Mouse (Mus musculus) MEL (cell line): ENCODE measurements around the gene Fibin. TPM values are rescaled to one million over a fixed set of nuclear protein-coding genes. Genes with fewer than 3 reads are reported as not detected.

Experiments used
- DNase-seq: peaks from one replicate; pipeline ENCODE4 v3.0.0; 2011; ENCODE audit warnings: low read depth, low spot score
- H3K27ac ChIP-seq: 2 replicates; pipeline ENCODE4 v1.5.1; 2012; ENCODE audit warnings: low read depth, mild to moderate bottlenecking, control low read depth, low read length, moderate library complexity; ENCODE audit not compliant: control insufficient read depth
- H3K27me3 ChIP-seq, 2 experiments: fragments of 150-350 bp in 1 of 2; sonication (generic) in 1 of 2; 2 replicates each; pipeline ENCODE4 v1.6.1; 2012; ENCODE audit warnings: low read length in 2 of 2, mild to moderate bottlenecking in 2 of 2, improper control_type of control experiment in 1 of 2, moderate library complexity in 1 of 2; ENCODE audit not compliant: insufficient read depth in 2 of 2, control insufficient read depth in 1 of 2
- H3K36me3 ChIP-seq, 2 experiments: 2 replicates each; pipeline ENCODE4 v1.6.1; 2012 to 2014; ENCODE audit warnings: low read length in 2 of 2, improper control_type of control experiment in 1 of 2, inconsistent platforms in 1 of 2, mild to moderate bottlenecking in 1 of 2; ENCODE audit not compliant: insufficient read depth in 2 of 2, control insufficient read depth in 1 of 2
- H3K4me1 ChIP-seq, 2 experiments: fragments of 150-350 bp in 1 of 2; sonication (generic) in 1 of 2; 2 replicates each; pipeline ENCODE4 v1.6.1; 2012; ENCODE audit warnings: low read length in 2 of 2, improper control_type of control experiment in 1 of 2, mild to moderate bottlenecking in 1 of 2; ENCODE audit not compliant: insufficient read depth in 2 of 2, control insufficient read depth in 1 of 2
- H3K4me3 ChIP-seq, 2 experiments: fragments of 150-350 bp in 1 of 2; sonication (generic) in 1 of 2; 2 replicates each; pipeline ENCODE4 v1.5.1; 2012; ENCODE audit warnings: low read depth in 2 of 2, low read length in 2 of 2, mild to moderate bottlenecking in 2 of 2, moderate library complexity in 2 of 2, control low read depth in 1 of 2, improper control_type of control experiment in 1 of 2; ENCODE audit not compliant: control insufficient read depth in 1 of 2, insufficient read depth in 1 of 2
- H3K79me2 ChIP-seq: 2 replicates; pipeline ENCODE4 v1.6.1; 2012; ENCODE audit warnings: mild to moderate bottlenecking, low read length, moderate library complexity; ENCODE audit not compliant: control insufficient read depth, poor library complexity, insufficient read depth
- H3K9ac ChIP-seq: 2 replicates; pipeline ENCODE4 v1.6.1; 2012; ENCODE audit warnings: low read depth, mild to moderate bottlenecking, control low read depth, low read length, moderate library complexity; ENCODE audit not compliant: control insufficient read depth, poor library complexity, severe bottlenecking
- H3K9me3 ChIP-seq: fragments of 150-350 bp; sonication (generic); replicated peaks from 2 replicates; pipeline ENCODE4 v1.6.1; 2012; ENCODE audit warnings: mild to moderate bottlenecking, low read length, improper control_type of control experiment, moderate library complexity; ENCODE audit not compliant: insufficient read depth
- BHLHE40 ChIP-seq: IDR thresholded peaks from 2 replicates; pipeline ENCODE4 v1.6.1; 2012; ENCODE audit warnings: low read depth, mild to moderate bottlenecking, inconsistent platforms, low read length, improper control_type of control experiment, borderline replicate concordance
- CHD1 ChIP-seq: IDR thresholded peaks from 2 replicates; pipeline ENCODE4 v1.6.1; 2012; ENCODE audit warnings: low read depth, mild to moderate bottlenecking, inconsistent platforms, low read length, improper control_type of control experiment
- CHD2 ChIP-seq: IDR thresholded peaks from 2 replicates; pipeline ENCODE4 v1.6.1; 2011; ENCODE audit warnings: low read length, improper control_type of control experiment
- E2F4 ChIP-seq: IDR thresholded peaks from 2 replicates; pipeline ENCODE4 v1.6.1; 2011; ENCODE audit warnings: low read depth, low read length, improper control_type of control experiment, borderline replicate concordance
- EP300 ChIP-seq, 2 experiments: IDR thresholded peaks; 2 replicates each; pipeline ENCODE4 v1.6.1; 2011; ENCODE audit warnings: improper control_type of control experiment in 2 of 2, low read length in 2 of 2, low read depth in 1 of 2, mild to moderate bottlenecking in 1 of 2
- ETS1 ChIP-seq: IDR thresholded peaks from 2 replicates; pipeline ENCODE4 v1.6.1; 2012; ENCODE audit warnings: low read depth, mild to moderate bottlenecking, inconsistent platforms, low read length, improper control_type of control experiment, moderate library complexity
- HCFC1 ChIP-seq: IDR thresholded peaks from 2 replicates; pipeline ENCODE4 v1.6.1; 2012; ENCODE audit warnings: low read depth, mild to moderate bottlenecking, inconsistent platforms, low read length, improper control_type of control experiment, moderate library complexity
- JUND ChIP-seq: IDR thresholded peaks from 2 replicates; pipeline ENCODE4 v1.6.1; 2011; ENCODE audit warnings: low read depth, mild to moderate bottlenecking, improper control_type of control experiment, low read length
- KAT2A ChIP-seq: conservative IDR thresholded peaks from 2 replicates; pipeline ENCODE4 v1.6.1; 2012; ENCODE audit warnings: low read depth, low read length, improper control_type of control experiment, inconsistent platforms
- MAFK ChIP-seq: IDR thresholded peaks from 2 replicates; pipeline ENCODE4 v1.6.1; 2011; ENCODE audit warnings: low read depth, mild to moderate bottlenecking, low read length, improper control_type of control experiment, borderline replicate concordance
- MAX ChIP-seq: IDR thresholded peaks from 2 replicates; pipeline ENCODE4 v1.6.1; 2011; ENCODE audit warnings: low read length, improper control_type of control experiment
- MAZ ChIP-seq: IDR thresholded peaks from 2 replicates; pipeline ENCODE4 v1.6.1; 2012; ENCODE audit warnings: low read depth, mild to moderate bottlenecking, inconsistent platforms, low read length, improper control_type of control experiment
- MEF2A ChIP-seq: IDR thresholded peaks from 2 replicates; pipeline ENCODE4 v1.6.1; 2014; ENCODE audit warnings: low read depth, mild to moderate bottlenecking, inconsistent platforms, low read length, improper control_type of control experiment; ENCODE audit not compliant: poor library complexity, insufficient replicate concordance, severe bottlenecking; ENCODE audit errors: extremely low read depth
- MYC ChIP-seq: IDR thresholded peaks from 2 replicates; pipeline ENCODE4 v1.6.1; 2011; ENCODE audit warnings: low read depth, mild to moderate bottlenecking, low read length, improper control_type of control experiment, moderate library complexity
- NRF1 ChIP-seq: IDR thresholded peaks from 2 replicates; pipeline ENCODE4 v1.6.1; 2014; ENCODE audit warnings: low read depth, mild to moderate bottlenecking, inconsistent platforms, low read length, improper control_type of control experiment, moderate library complexity; ENCODE audit not compliant: poor library complexity, insufficient read depth, severe bottlenecking
- POLR2AphosphoS2 ChIP-seq: IDR thresholded peaks from 2 replicates; pipeline ENCODE4 v1.6.1; 2011; ENCODE audit warnings: low read length, improper control_type of control experiment
- POLR2AphosphoS5 ChIP-seq: IDR thresholded peaks from 2 replicates; pipeline ENCODE4 v1.6.1; 2012; ENCODE audit warnings: low read depth, borderline replicate concordance, mild to moderate bottlenecking, inconsistent platforms, low read length, moderate library complexity, mixed read lengths
- RAD21 ChIP-seq: IDR thresholded peaks from 2 replicates; pipeline ENCODE4 v1.6.1; 2011; ENCODE audit warnings: mild to moderate bottlenecking, low read depth, low read length, improper control_type of control experiment
- RCOR1 ChIP-seq: IDR thresholded peaks from 2 replicates; pipeline ENCODE4 v1.6.1; 2012; ENCODE audit warnings: low read depth, mild to moderate bottlenecking, inconsistent platforms, low read length, improper control_type of control experiment
- SIN3A ChIP-seq: IDR thresholded peaks from 2 replicates; pipeline ENCODE4 v1.6.1; 2012; ENCODE audit warnings: low read length, improper control_type of control experiment, inconsistent platforms
- SMC3 ChIP-seq: IDR thresholded peaks from 2 replicates; pipeline ENCODE4 v1.6.1; 2011; ENCODE audit warnings: low read depth, low read length, improper control_type of control experiment
- TBP ChIP-seq: IDR thresholded peaks from 2 replicates; pipeline ENCODE4 v1.8.0; 2011; ENCODE audit warnings: low read depth, low read length, improper control_type of control experiment
- UBTF ChIP-seq: IDR thresholded peaks from 2 replicates; pipeline ENCODE4 v1.6.1; 2012; ENCODE audit warnings: low read depth, mild to moderate bottlenecking, inconsistent platforms, low read length, improper control_type of control experiment, moderate library complexity, borderline replicate concordance; ENCODE audit not compliant: insufficient read depth
- USF1 ChIP-seq: IDR thresholded peaks from 2 replicates; pipeline ENCODE4 v1.6.1; 2014; ENCODE audit warnings: low read depth, mild to moderate bottlenecking, inconsistent platforms, low read length, improper control_type of control experiment, moderate library complexity
- USF2 ChIP-seq, 2 experiments: IDR thresholded peaks; 2 replicates each; pipeline ENCODE4 v1.6.1; 2011 to 2012; ENCODE audit warnings: improper control_type of control experiment in 2 of 2, low read length in 2 of 2, borderline replicate concordance in 1 of 2, inconsistent platforms in 1 of 2, low read depth in 1 of 2, mild to moderate bottlenecking in 1 of 2; ENCODE audit not compliant: insufficient read depth in 1 of 2
- ZC3H11A ChIP-seq: IDR thresholded peaks from 2 replicates; pipeline ENCODE4 v1.6.1; 2012; ENCODE audit warnings: low read depth, mild to moderate bottlenecking, inconsistent platforms, low read length, improper control_type of control experiment
- ZMIZ1 ChIP-seq: IDR thresholded peaks from 2 replicates; pipeline ENCODE4 v1.6.1; 2012; ENCODE audit warnings: low read depth, mild to moderate bottlenecking, inconsistent platforms, low read length, improper control_type of control experiment, moderate library complexity
- ZNF384 ChIP-seq: IDR thresholded peaks from 2 replicates; pipeline ENCODE4 v1.6.1; 2012; ENCODE audit warnings: low read depth, mild to moderate bottlenecking, inconsistent platforms, low read length, improper control_type of control experiment
- polyA plus RNA-seq, 2 experiments: library from polyadenylated mRNA; stranded (reverse) in 1 of 2; unstranded in 1 of 2; fragments of >175 nt in 1 of 2; fragments of >200 nt in 1 of 2; gene quantifications; 2 replicates each; pipeline versions ENCODE4 v1.2.1 to v1.2.4; 2012; ENCODE audit warnings: low replicate concordance in 2 of 2, low read depth in 1 of 2; ENCODE audit not compliant: insufficient read length in 2 of 2, insufficient read depth in 1 of 2, missing spikeins in 1 of 2
- total RNA-seq: library from RNA; depleted of rRNA; stranded (reverse); fragments of 300-350 nt; gene quantifications from 2 replicates; pipeline ENCODE4 v1.2.3, GENCODE M21; 2012; rRNA removed

The Fibin gene
- total RNA-seq (not detected in 2 replicates), polyA plus RNA-seq (not detected)

DNA sequence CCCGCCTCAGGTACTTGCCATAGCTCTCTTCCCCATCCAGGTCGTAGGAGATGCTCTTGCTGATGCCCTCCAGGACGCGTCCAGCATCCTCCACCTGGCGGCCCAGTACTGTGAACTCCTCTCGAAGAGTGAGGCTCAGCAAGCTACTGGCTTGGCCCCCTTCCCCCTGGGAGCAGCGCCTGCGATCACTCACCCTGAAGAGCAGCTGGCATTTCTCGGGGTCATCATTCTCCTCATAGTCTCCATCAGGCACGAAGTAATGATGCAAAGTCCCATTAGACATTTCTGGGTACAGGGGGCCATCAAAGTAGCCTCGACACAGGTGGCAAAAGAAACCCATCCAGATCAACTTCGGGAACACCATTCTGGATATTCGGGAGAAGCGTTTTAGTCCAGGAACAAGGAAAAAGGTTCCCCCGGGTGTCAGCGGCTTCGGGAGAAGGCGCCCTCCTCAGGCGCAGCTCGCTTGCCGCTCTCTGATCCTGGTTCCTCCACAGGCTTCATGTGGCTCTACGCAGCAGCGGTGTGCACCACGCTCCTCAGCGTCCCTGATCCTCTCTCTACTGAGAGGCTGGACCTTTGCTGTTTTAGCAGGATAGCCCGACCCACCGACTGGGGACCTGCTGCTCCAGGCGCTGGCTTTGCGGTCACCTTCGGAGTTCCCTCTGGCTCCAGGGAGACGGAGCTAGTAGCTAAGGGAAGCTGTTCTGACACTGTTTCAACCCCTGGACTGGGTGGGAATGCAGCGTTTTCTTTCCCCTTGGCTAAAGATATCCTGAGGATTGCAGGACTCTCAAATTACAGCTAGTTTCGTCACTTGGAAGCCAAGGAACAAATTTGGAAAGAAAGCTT is at the start of gene Fibin:
Gene Fibin (minus strand): TSS at position 752 of the 852 bp plus-strand sequence.
- no peak within 1 kb of the TSS for H3K27ac ChIP-seq
- TF ChIP-seq ZC3H11A (no peak), BHLHE40 (no peak), POLR2AphosphoS2 (no peak), ETS1 (no peak), KAT2A (no peak), UBTF (no peak), NRF1 (no peak), JUND (no peak), MAFK (no peak), RAD21 (no peak), ZMIZ1 (no peak), ZNF384 (no peak), MAX (no peak), SIN3A (no peak), TBP (no peak)
- TF ChIP-seq, all 39 proteins: peak for 0
- no peak within 1 kb of the TSS for H3K9ac ChIP-seq
- H3K27me3 ChIP-seq, result no peaks in the 10 kb centered on the region
- no peak for DNase-seq
- H3K4me1 ChIP-seq, result no peaks in the 10 kb centered on the region
- no peak within 1 kb of the TSS for H3K4me3 ChIP-seq
- no peaks in the 10 kb centered on the region for H3K9me3 ChIP-seq
- no peaks in the 10 kb centered on the region for H3K36me3 ChIP-seq
- no peaks in the 10 kb centered on the region for H3K79me2 ChIP-seq

DNA sequence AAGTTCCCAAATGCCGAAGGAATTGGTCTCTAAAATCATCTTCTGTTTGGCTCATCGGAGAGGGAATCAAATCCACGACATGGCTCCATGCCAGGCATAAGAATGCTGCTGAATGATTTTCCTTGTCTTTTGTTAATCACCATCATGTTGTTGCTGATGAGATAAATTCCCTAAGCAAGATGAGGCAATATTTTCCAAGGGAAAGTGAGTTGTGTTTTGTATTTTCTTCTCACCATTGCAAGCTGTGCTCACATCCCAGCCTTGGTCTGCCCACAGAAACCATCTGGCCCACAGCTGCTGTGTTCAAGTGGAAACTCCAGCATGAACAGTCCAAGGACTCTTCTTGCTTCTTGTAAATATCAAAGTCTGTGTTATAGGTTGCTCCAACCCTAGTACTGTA is 48.4 kb upstream of the Fibin start:
- no peak overlapping the region for H3K9ac ChIP-seq
- TF ChIP-seq KAT2A (no peak), SMC3 (no peak), SIN3A (no peak), POLR2AphosphoS5 (no peak), JUND (no peak), HCFC1 (no peak), RCOR1 (no peak), CHD1 (no peak), MYC (no peak), USF1 (no peak), USF2 (IDR thresholded peaks at IDR 0.05; ENCODE audit: borderline replicate concordance in 1 of 2, insufficient read depth in 1 of 2, low read depth in 1 of 2, low read length in 2 of 2) (no peak), MEF2A (no peak), CHD2 (no peak), MAZ (no peak), EP300 (IDR thresholded peaks at IDR 0.05; ENCODE audit: low read depth in 1 of 2, low read length in 2 of 2) (no peak), E2F4 (no peak), POLR2AphosphoS2 (no peak), TBP (no peak)
- H3K79me2 ChIP-seq, result no peaks in the 10 kb centered on the region
- no peak overlapping the region for H3K4me3 ChIP-seq
- H3K27ac ChIP-seq, result no peak overlapping the region
- no peaks in the 10 kb centered on the region for H3K27me3 ChIP-seq
- no peaks in the 10 kb centered on the region for H3K9me3 ChIP-seq
- DNase-seq, result no peak
- H3K36me3 ChIP-seq, result no peaks in the 10 kb centered on the region
- H3K4me1 ChIP-seq, result no peaks in the 10 kb centered on the region
